Mouse (Mus musculus) lung, postnatal 0 days (tissue): ENCODE measurements around the gene Dnajc27.

Experiments used
- CTCF ChIP-seq: IDR thresholded peaks from 2 replicates; pipeline ENCODE4 v1.5.1; 2016; ENCODE audit warnings: antibody characterized with exemption, mild to moderate bottlenecking
- EP300 ChIP-seq: IDR thresholded peaks from 2 replicates; pipeline ENCODE4 v1.6.1; 2016; ENCODE audit warnings: antibody characterized with exemption, mild to moderate bottlenecking, control low read depth

DNA sequence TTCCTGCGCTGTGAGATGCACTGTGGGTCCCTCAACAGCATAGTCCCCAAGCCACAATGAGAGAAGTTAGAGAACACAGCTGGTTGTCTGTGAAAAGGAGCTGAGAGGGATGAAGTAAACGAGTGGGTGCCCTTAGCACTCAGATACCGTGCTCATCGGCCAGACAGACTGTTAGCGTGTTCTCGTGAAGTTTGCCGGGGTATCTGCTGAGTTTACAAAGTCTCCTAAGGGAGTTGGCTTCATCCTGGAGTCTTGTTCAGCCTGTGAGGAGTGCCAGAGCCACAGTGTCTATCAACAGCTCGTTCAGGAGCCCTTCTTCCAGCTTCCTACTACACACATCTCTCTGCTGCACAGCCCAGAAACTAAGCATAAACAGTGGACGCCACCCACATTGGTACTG, 33.7 kb downstream of the Dnajc27 start:
- no peak for TF ChIP-seq CTCF
- no peak for TF ChIP-seq EP300
